Mouse (Mus musculus): Measurements from ENCODE around the gene Vav1. TPM values are rescaled to one million over a fixed set of nuclear protein-coding genes. Genes with fewer than 3 reads are reported as not detected.

Gene Vav1
- polyA plus RNA-seq, 1 experiment from 2014 or later, result 1.6 TPM

- Histone ChIP-seq H3K4me3 (no peak overlapping the region), H3K9ac (no peak overlapping the region), H3K27me3 (replicated peaks) (no peaks in the 10 kb centered on the region), H3K27ac (ENCODE audit: poor library complexity, severe bottlenecking) (no peak overlapping the region), H3K9me3 (replicated peaks) (peaks cover 3% of the 10 kb centered on the region; the same call in 1 of the 2 replicates), H3K4me1 (replicated peaks) (peaks cover 11% of the 10 kb centered on the region), H3K36me3 (peaks cover 34% of the 10 kb centered on the region), H3K4me2 (no peak overlapping the region)
- WGBS, result 89% methylated on average over 10 of the region's 10 CpGs
- no peak for ATAC-seq (ENCODE audit: insufficient number of reproducible peaks, low FRiP score)
Measured at GRCm38 (mm10) chr17:57245311-57245929, 33.5 kb upstream of the Vav1 start.

GRCm38 (mm10) chr17:57246663-57247392 is 32.1 kb upstream of the Vav1 start:
- no peaks in the 10 kb centered on the region for H3K9me3 ChIP-seq (replicated peaks)
- ATAC-seq (ENCODE audit: insufficient number of reproducible peaks, low FRiP score), result no peak
- H3K4me1 ChIP-seq (replicated peaks), result peaks cover 17% of the 10 kb centered on the region
- H3K4me3 ChIP-seq, result peak overlapping the region; percentile 66
- no peaks in the 10 kb centered on the region for H3K27me3 ChIP-seq (replicated peaks)
- peak overlapping the region; percentile 68 for H3K9ac ChIP-seq
- H3K27ac ChIP-seq (ENCODE audit: poor library complexity, severe bottlenecking), result peak overlapping the region; percentile 77
- WGBS, result 4% methylated on average over 18 of the region's 18 CpGs
- peak overlapping the region; percentile 83 for H3K4me2 ChIP-seq
- H3K36me3 ChIP-seq, result peaks cover 29% of the 10 kb centered on the region

GRCm38 (mm10) chr17:57247393-57248200 is 31.3 kb upstream of the Vav1 start:
- Histone ChIP-seq H3K27ac (ENCODE audit: poor library complexity, severe bottlenecking) (peak overlapping the region; percentile 87), H3K9ac (peak overlapping the region; percentile 68), H3K9me3 (replicated peaks) (no peaks in the 10 kb centered on the region), H3K4me2 (peak overlapping the region; percentile 87), H3K36me3 (peaks cover 21% of the 10 kb centered on the region), H3K4me3 (peak overlapping the region; percentile 66), H3K4me1 (replicated peaks) (peaks cover 17% of the 10 kb centered on the region), H3K27me3 (replicated peaks) (no peaks in the 10 kb centered on the region)
- under 1% methylated on average over 46 of the region's 46 CpGs for whole genome bisulfite sequencing
- peak; percentile 90 for ATAC-seq (ENCODE audit: insufficient number of reproducible peaks, low FRiP score)

- Histone ChIP-seq H3K27ac (ENCODE audit: poor library complexity, severe bottlenecking) (peak within 1 kb of the TSS; percentile 87), H3K9me3 (replicated peaks) (no peaks in the 10 kb centered on the region), H3K27me3 (replicated peaks) (no peaks in the 10 kb centered on the region), H3K9ac (peak within 1 kb of the TSS; percentile 68), H3K36me3 (peaks cover 18% of the 10 kb centered on the region), H3K4me1 (replicated peaks) (peaks cover 17% of the 10 kb centered on the region), H3K4me3 (peak within 1 kb of the TSS; percentile 66), H3K4me2 (peak within 1 kb of the TSS; percentile 87)
- peak; percentile 73 for ATAC-seq (ENCODE audit: insufficient number of reproducible peaks, low FRiP score)
- WGBS, result 2% methylated on average over 12 of the region's 12 CpGs
Measured at GRCm38 (mm10) chr17:57248201-57248699, 30.6 kb upstream of the Vav1 start, which contains the start of gene Gpr108. Gpr108 (minus strand) TSS chr17:57248446.

GRCm38 (mm10) chr17:57248771-57249170 is 30.1 kb upstream of the Vav1 start:
- H3K36me3 ChIP-seq, result peaks cover 24% of the 10 kb centered on the region
- H3K4me1 ChIP-seq (replicated peaks), result peaks cover 17% of the 10 kb centered on the region
- H3K4me2 ChIP-seq, result peak overlapping the region; percentile 87
- peak overlapping the region; percentile 87 for H3K27ac ChIP-seq (ENCODE audit: poor library complexity, severe bottlenecking)
- no peaks in the 10 kb centered on the region for H3K27me3 ChIP-seq (replicated peaks)
- H3K9ac ChIP-seq, result peak overlapping the region; percentile 68
- WGBS, result 9% methylated on average over 13 of the region's 13 CpGs
- H3K4me3 ChIP-seq, result peak overlapping the region; percentile 66
- ATAC-seq (ENCODE audit: insufficient number of reproducible peaks, low FRiP score), result no peak
- H3K9me3 ChIP-seq (replicated peaks), result no peaks in the 10 kb centered on the region

- peak; percentile 78 for ATAC-seq (ENCODE audit: insufficient number of reproducible peaks, low FRiP score)
- under 1% methylated on average over 50 of the region's 52 CpGs for WGBS
- Histone ChIP-seq H3K9me3 (replicated peaks) (no peaks in the 10 kb centered on the region), H3K4me2 (peak within 1 kb of the TSS; percentile 87), H3K4me3 (peak within 1 kb of the TSS; percentile 66), H3K27ac (ENCODE audit: poor library complexity, severe bottlenecking) (peak within 1 kb of the TSS; percentile 87), H3K27me3 (replicated peaks) (no peaks in the 10 kb centered on the region), H3K9ac (peak within 1 kb of the TSS; percentile 80), H3K4me1 (replicated peaks) (peaks cover 17% of the 10 kb centered on the region), H3K36me3 (peaks cover 24% of the 10 kb centered on the region)
Measured at GRCm38 (mm10) chr17:57249186-57250181, 29.4 kb upstream of the Vav1 start, which contains the start of gene Trip10. Trip10 (plus strand) TSS chr17:57249455.

GRCm38 (mm10) chr17:57250461-57251160 is 28.3 kb upstream of the Vav1 start:
- peaks cover 17% of the 10 kb centered on the region for H3K4me1 ChIP-seq (replicated peaks)
- no peak for ATAC-seq (ENCODE audit: insufficient number of reproducible peaks, low FRiP score)
- WGBS, result 1% methylated on average over 33 of the region's 33 CpGs
- no peaks in the 10 kb centered on the region for H3K9me3 ChIP-seq (replicated peaks)
- H3K4me2 ChIP-seq, result peak overlapping the region; percentile 87
- no peaks in the 10 kb centered on the region for H3K27me3 ChIP-seq (replicated peaks)
- H3K27ac ChIP-seq (ENCODE audit: poor library complexity, severe bottlenecking), result peak overlapping the region; percentile 9; the same call in 1 of the 2 replicates
- peaks cover 28% of the 10 kb centered on the region for H3K36me3 ChIP-seq
- H3K4me3 ChIP-seq, result peak overlapping the region; percentile 66
- peak overlapping the region; percentile 80 for H3K9ac ChIP-seq

- peaks cover 15% of the 10 kb centered on the region for H3K4me1 ChIP-seq (replicated peaks)
- no peak overlapping the region for H3K4me2 ChIP-seq
- peaks cover 35% of the 10 kb centered on the region for H3K36me3 ChIP-seq
- no peak overlapping the region for H3K4me3 ChIP-seq
- 92% methylated on average over 3 of the region's 3 CpGs for WGBS
- no peak for ATAC-seq (ENCODE audit: insufficient number of reproducible peaks, low FRiP score)
- no peaks in the 10 kb centered on the region for H3K27me3 ChIP-seq (replicated peaks)
- no peaks in the 10 kb centered on the region for H3K9me3 ChIP-seq (replicated peaks)
- H3K9ac ChIP-seq, result no peak overlapping the region
- no peak overlapping the region for H3K27ac ChIP-seq (ENCODE audit: poor library complexity, severe bottlenecking)
Measured at GRCm38 (mm10) chr17:57251431-57251830, 27.5 kb upstream of the Vav1 start.

- H3K36me3 ChIP-seq, result peaks cover 52% of the 10 kb centered on the region
- H3K9ac ChIP-seq, result no peak overlapping the region
- 68% methylated on average over 6 of the region's 6 CpGs for WGBS
- H3K27ac ChIP-seq (ENCODE audit: poor library complexity, severe bottlenecking), result no peak overlapping the region
- no peaks in the 10 kb centered on the region for H3K9me3 ChIP-seq (replicated peaks)
- ATAC-seq (ENCODE audit: insufficient number of reproducible peaks, low FRiP score), result no peak
- peaks cover 12% of the 10 kb centered on the region for H3K4me1 ChIP-seq (replicated peaks)
- H3K27me3 ChIP-seq (replicated peaks), result no peaks in the 10 kb centered on the region
- no peak overlapping the region for H3K4me3 ChIP-seq
- H3K4me2 ChIP-seq, result no peak overlapping the region
Measured at GRCm38 (mm10) chr17:57253306-57253705, 25.6 kb upstream of the Vav1 start.
